In genomic region chr2:128523425-128524108, GRCm38 (mm10) we compare ENCODE assay signal across 18 mouse cellular contexts.
DNase-seq lines count a peak whose midpoint lies in the region; ATAC-seq and TF ChIP-seq lines count a peak whose summit lies in the region.
"Had no signal": no experiment of that assay in that cellular context is flagged by ENCODE, and none has a peak within 500 bp of the region (broad histone marks: within the 10 kb centered on the region; RNA-seq: fewer than 3 reads in every experiment).

No protein-coding gene starts in this region.

- H3K4me1 ChIP-seq in heart, embryonic 12.5 days (replicated peaks), result no peaks in the 10 kb centered on the region
- H3K4me1 ChIP-seq: hindbrain, embryonic 15.5 days; midbrain, embryonic 13.5 days had no signal

- H3ac ChIP-seq in myocyte (ENCODE audit: control insufficient read depth, insufficient read length), result no peak overlapping the region

- 65% methylated on average over 4 of the region's 4 CpGs for WGBS in heart, embryonic 12.5 days

- H3K4me2 ChIP-seq in heart, embryonic 12.5 days, result no peak overlapping the region
- H3K4me2 ChIP-seq in myocyte (ENCODE audit: low read depth), result peak overlapping the region; percentile 20
- H3K4me2 ChIP-seq: hindbrain, embryonic 15.5 days; limb, embryonic 12.5 days; midbrain, embryonic 13.5 days had no signal

- DNase-seq in heart, adult 18-20 months, result peak; percentile 40 to 51
- peak; percentile 22 for DNase-seq in ovary, postnatal 14 days (ENCODE audit: low spot score)
- no peak for DNase-seq in ovary, adult 18-20 months (ENCODE audit: low spot score)
- DNase-seq in gastrocnemius, adult 2 months, result no peak
- no peak for DNase-seq in frontal cortex, postnatal 36 days (ENCODE audit: low spot score in 2 of 2)
- DNase-seq in thymus, postnatal 36 days, result no peak
- DNase-seq: adrenal gland, postnatal 36 days; cerebellum, adult 9-10 months; embryo, embryonic 11 days; liver, postnatal 0 days; thymus, postnatal 25 days had no signal

- no peak overlapping the region for H3K4me3 ChIP-seq in heart, embryonic 12.5 days
- no peak overlapping the region for H3K4me3 ChIP-seq in gastrocnemius, adult 2 months
- H3K4me3 ChIP-seq in myocyte, result no peak overlapping the region
- H3K4me3 ChIP-seq: hindbrain, embryonic 15.5 days; limb, embryonic 12.5 days; midbrain, embryonic 13.5 days had no signal

- H3K27ac ChIP-seq in heart, embryonic 12.5 days (ENCODE audit: poor library complexity, severe bottlenecking), result no peak overlapping the region
- H3K27ac ChIP-seq in gastrocnemius, adult 2 months, result peak overlapping the region; percentile 38; the same call in 1 of the 2 replicates
- H3K27ac ChIP-seq: hindbrain, embryonic 15.5 days; limb, embryonic 12.5 days; midbrain, embryonic 13.5 days had no signal

- intact Hi-C loops in gastrocnemius, adult 2 months (cut with DNase I), result no loop called here

- TF ChIP-seq POLR2A in myocyte (IDR thresholded peaks at IDR 0.05; ENCODE audit: insufficient read length, low read depth), result no peak

- no peak for ATAC-seq in heart, embryonic 12.5 days (ENCODE audit: insufficient number of reproducible peaks, low FRiP score)
- ATAC-seq: intestine, embryonic 16.5 days; liver, postnatal 0 days; midbrain, embryonic 13.5 days; Patski had no signal

- no peak overlapping the region for H3K9ac ChIP-seq in heart, embryonic 12.5 days
- H3K9ac ChIP-seq: hindbrain, embryonic 15.5 days; limb, embryonic 12.5 days; liver, postnatal 0 days; midbrain, embryonic 13.5 days had no signal

- H3K9me3 ChIP-seq in heart, embryonic 12.5 days (replicated peaks), result no peaks in the 10 kb centered on the region; the same call in 1 of the 2 replicates
- H3K9me3 ChIP-seq: hindbrain, embryonic 15.5 days; limb, embryonic 12.5 days; midbrain, embryonic 13.5 days had no signal

- H3K36me3 ChIP-seq in heart, embryonic 12.5 days, result no peaks in the 10 kb centered on the region
- H3K36me3 ChIP-seq in myocyte (ENCODE audit: control insufficient read depth, insufficient read depth), result no peaks in the 10 kb centered on the region
- H3K36me3 ChIP-seq: hindbrain, embryonic 15.5 days; limb, embryonic 12.5 days; midbrain, embryonic 13.5 days had no signal

- H3K27me3 ChIP-seq in heart, embryonic 12.5 days (replicated peaks), result no peaks in the 10 kb centered on the region; the same call in 1 of the 2 replicates
- H3K27me3 ChIP-seq in myocyte (ENCODE audit: control insufficient read depth, insufficient read depth, insufficient read length), result no peaks in the 10 kb centered on the region
- H3K27me3 ChIP-seq: hindbrain, embryonic 15.5 days; limb, embryonic 12.5 days; midbrain, embryonic 13.5 days had no signal

- H3K79me2 ChIP-seq in myocyte (ENCODE audit: control insufficient read depth, insufficient read depth), result no peaks in the 10 kb centered on the region

- TF ChIP-seq CTCF in gastrocnemius, adult 2 months (IDR thresholded peaks at IDR 0.05), result no peak

TF ChIP-seq in myocyte, 11 proteins besides CTCF, POLR2A, EP300 and RAD21:
- TF ChIP-seq CEBPB (IDR thresholded peaks at IDR 0.05; ENCODE audit: insufficient read depth, poor library complexity, severe bottlenecking), result no peak
- no peak for TF ChIP-seq MYOG (IDR thresholded peaks at IDR 0.05; ENCODE audit: control insufficient read depth in 1 of 3, insufficient read depth in 1 of 3, insufficient read length in 2 of 3, low read depth in 2 of 3)

Comparison
In these comparisons a context has a peak if more than half of its experiments do, and no peak if none do; other contexts are left out.
1. DNase-seq: peak in heart, adult 18-20 months (2 of 2) and ovary, postnatal 14 days (single experiment); none in ovary, adult 18-20 months (single experiment), gastrocnemius, adult 2 months (single experiment), frontal cortex, postnatal 36 days (0 of 2) and thymus, postnatal 36 days (0 of 2).